Mouse (Mus musculus): ENCODE data around the gene Yae1d1. TPM values are rescaled to one million over a fixed set of nuclear protein-coding genes. Genes with fewer than 3 reads are reported as not detected.

Yae1d1 gene
- polyA plus RNA-seq, 1 experiment from 2014 or later = 79.7 TPM

Other genes with a start within 250 kb of the Yae1d1 start
- gene Cdk13, start 188.3 kb downstream of the Yae1d1 start, polyA plus RNA-seq (2014; fragmentation: Nextera tagmentation; extraction: Ambion mirVana) = 14.5 and 17.8 TPM in 2 replicates
- 83.7 and 85.2 TPM in 2 replicates for gene Rala, start 49.1 kb downstream of the Yae1d1 start, polyA plus RNA-seq (2014; fragmentation: Nextera tagmentation; extraction: Ambion mirVana)